Mouse (Mus musculus) c-Kit-positive CD71-positive TER-119-negative erythroid progenitor cells, embryonic 14.5 days (primary cell): ENCODE data around the gene Paxbp1.

ENCODE experiments used
- DNase-seq: peaks from one replicate; pipeline ENCODE4 v3.0.0-alpha.2; 2013; ENCODE audit warnings: low read depth

Gene Paxbp1

GRCm38 (mm10) chr16:91055150-91055549 lies 10.8 kb upstream of the Paxbp1 start:
- no peak for DNase-seq

- DNase-seq: no peak
These were observed 9.3 kb upstream of the Paxbp1 start for GRCm38 (mm10) chr16:91053599-91053998.

- peak; percentile 45 for DNase-seq
These were observed 1.2 kb upstream of the Paxbp1 start for GRCm38 (mm10) chr16:91045511-91045910.

GRCm38 (mm10) chr16:91043461-91044248 lies 688 bp downstream of the Paxbp1 start:
- peak; percentile 38 for DNase-seq

- no peak for DNase-seq
These were observed 1.7 kb downstream of the Paxbp1 start for GRCm38 (mm10) chr16:91042640-91043039.

GRCm38 (mm10) chr16:91035866-91036265 lies 8.5 kb downstream of the Paxbp1 start:
- no peak for DNase-seq

- no peak for DNase-seq
These were observed 13.6 kb downstream of the Paxbp1 start for GRCm38 (mm10) chr16:91030751-91031150.

- no peak for DNase-seq
These were observed 14.4 kb downstream of the Paxbp1 start for GRCm38 (mm10) chr16:91029901-91030300.

GRCm38 (mm10) chr16:91029161-91029743 lies 15.1 kb downstream of the Paxbp1 start:
- no peak for DNase-seq

GRCm38 (mm10) chr16:91026290-91026689 lies 18.1 kb downstream of the Paxbp1 start:
- DNase-seq: no peak

- no peak for DNase-seq
These were observed 21.0 kb downstream of the Paxbp1 start for GRCm38 (mm10) chr16:91023384-91023783.

GRCm38 (mm10) chr16:91020842-91021483 lies 23.4 kb downstream of the Paxbp1 start:
- no peak for DNase-seq

GRCm38 (mm10) chr16:91019476-91019875 lies 24.9 kb downstream of the Paxbp1 start:
- no peak for DNase-seq

GRCm38 (mm10) chr16:91015761-91016160 lies 28.6 kb downstream of the Paxbp1 start:
- DNase-seq: no peak

GRCm38 (mm10) chr16:91011847-91012246 lies 32.5 kb downstream of the Paxbp1 start:
- DNase-seq: no peak

- peak; percentile 82 for DNase-seq
These were observed 33.2 kb downstream of the Paxbp1 start, which contains the start of gene Synj1 for GRCm38 (mm10) chr16:91011021-91011683. Gene Synj1, minus strand, starts transcription at chr16:91011308.

- DNase-seq: no peak
These were observed 33.7 kb downstream of the Paxbp1 start for GRCm38 (mm10) chr16:91010581-91011020.

- DNase-seq: no peak
These were observed 34.3 kb downstream of the Paxbp1 start for GRCm38 (mm10) chr16:91009942-91010529.

GRCm38 (mm10) chr16:91004915-91005538 lies 39.3 kb downstream of the Paxbp1 start:
- DNase-seq: no peak

- DNase-seq: no peak
These were observed 43.2 kb downstream of the Paxbp1 start for GRCm38 (mm10) chr16:91001098-91001497.

GRCm38 (mm10) chr16:90999827-91000226 lies 44.5 kb downstream of the Paxbp1 start:
- DNase-seq: no peak

GRCm38 (mm10) chr16:90997822-90998221 lies 46.5 kb downstream of the Paxbp1 start:
- no peak for DNase-seq
